Mouse (Mus musculus) bone marrow, adult 2 months (tissue): ENCODE data around the gene Vmn1r32. TPM values are rescaled to one million over a fixed set of nuclear protein-coding genes. Genes with fewer than 3 reads are reported as not detected.
A peak's percentile ranks its signal among the peaks of the same experiment; 100 is the strongest.

Source experiments
- H3K27ac ChIP-seq: fragments of 200-500 bp; 2 replicates; pipeline ENCODE4 v1.5.1; 2012; ENCODE audit warnings: low read depth, mild to moderate bottlenecking, control low read depth, inconsistent platforms, low read length; ENCODE audit not compliant: control insufficient read depth, poor library complexity, insufficient read depth
- H3K4me1 ChIP-seq: fragments of 200-500 bp; 2 replicates; pipeline ENCODE4 v1.6.1; 2011; ENCODE audit warnings: low read length; ENCODE audit not compliant: control insufficient read depth, insufficient read depth
- H3K4me3 ChIP-seq: fragments of 200-500 bp; replicated peaks from 2 replicates; pipeline ENCODE3; 2011; ENCODE audit warnings: mild to moderate bottlenecking, low read depth, low read length, control low read depth; ENCODE audit not compliant: control insufficient read depth
- CTCF ChIP-seq: fragments of 200-500 bp; IDR thresholded peaks from 2 replicates; pipeline ENCODE4 v1.5.1; 2011; ENCODE audit warnings: low read length, control low read depth; ENCODE audit not compliant: control insufficient read depth, insufficient read depth
- POLR2A ChIP-seq: fragments of 200-500 bp; IDR thresholded peaks from 2 replicates; pipeline ENCODE4 v1.6.1; 2011; ENCODE audit warnings: low read depth, mild to moderate bottlenecking, control low read depth, low read length, borderline replicate concordance; ENCODE audit not compliant: control insufficient read depth
- WGBS: fragments of 180-500 bp; shearing (Covaris S2); methylation state at CpG from one replicate; pipeline ENCODE4 v1.1.7; 2018; 5-methylcytosine and 5-hydroxymethylcytosine counted together
- polyA plus RNA-seq: library from polyadenylated mRNA; stranded (reverse); fragments of >200 nt; gene quantifications from 2 replicates; pipeline ENCODE4 v1.2.4, GENCODE M21; 2011; ENCODE audit warnings: low replicate concordance; ENCODE audit not compliant: missing spikeins, insufficient read depth, insufficient read length

The Vmn1r32 gene
- polyA plus RNA-seq, result not detected in 2 replicates

DNA sequence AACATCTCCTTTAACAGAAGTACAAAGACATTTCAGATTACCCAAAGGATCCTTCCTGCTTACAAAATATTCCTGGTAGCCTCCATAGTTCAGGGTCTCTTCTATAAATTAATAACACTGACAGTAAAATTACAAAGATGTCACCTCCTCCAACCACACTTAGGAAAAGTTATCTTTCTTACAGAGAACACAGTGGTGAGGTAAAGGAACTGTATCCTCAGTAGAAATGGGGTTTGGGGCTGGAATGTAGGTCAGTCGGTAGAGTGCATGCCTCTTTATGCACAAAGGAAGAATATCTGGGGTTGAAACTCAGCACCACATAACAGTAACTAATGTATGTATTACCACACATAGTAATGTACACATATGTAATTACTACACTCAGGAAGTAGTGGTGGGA, at the start of gene Vmn1r32:
Vmn1r32 (minus strand) TSS at position 101 of the 400 bp plus-strand sequence.
- WGBS, result 57% methylated on average over 1 of the region's 1 CpGs
- no peak within 1 kb of the TSS for H3K27ac ChIP-seq
- no peak for TF ChIP-seq CTCF
- TF ChIP-seq POLR2A, result no peak
- H3K4me1 ChIP-seq, result no peaks in the 10 kb centered on the region
- no peak within 1 kb of the TSS for H3K4me3 ChIP-seq

DNA sequence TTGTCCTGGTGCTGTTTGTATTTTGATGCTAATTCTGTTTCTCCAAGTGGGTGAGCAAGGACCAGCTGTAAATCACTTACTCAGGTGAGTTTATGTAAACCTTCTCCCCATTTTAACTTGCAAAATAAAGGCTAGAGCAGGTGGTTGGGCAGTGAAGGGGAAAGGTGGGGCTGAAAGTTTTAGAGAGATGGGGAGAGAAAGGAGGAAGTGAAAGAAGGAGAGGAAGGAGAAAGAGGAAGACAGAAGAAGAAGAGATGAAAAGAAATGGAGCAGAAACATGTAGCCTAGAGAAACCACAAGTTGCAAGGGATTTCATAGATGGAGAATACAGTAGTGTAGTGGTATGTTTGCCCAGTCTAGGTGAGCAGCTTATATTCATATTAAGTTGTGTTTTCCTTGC, 35.9 kb upstream of the Vmn1r32 start:
- H3K4me3 ChIP-seq, result no peak overlapping the region
- TF ChIP-seq CTCF (no peak), POLR2A (no peak)
- H3K27ac ChIP-seq, result no peak overlapping the region
- H3K4me1 ChIP-seq, result no peaks in the 10 kb centered on the region

DNA sequence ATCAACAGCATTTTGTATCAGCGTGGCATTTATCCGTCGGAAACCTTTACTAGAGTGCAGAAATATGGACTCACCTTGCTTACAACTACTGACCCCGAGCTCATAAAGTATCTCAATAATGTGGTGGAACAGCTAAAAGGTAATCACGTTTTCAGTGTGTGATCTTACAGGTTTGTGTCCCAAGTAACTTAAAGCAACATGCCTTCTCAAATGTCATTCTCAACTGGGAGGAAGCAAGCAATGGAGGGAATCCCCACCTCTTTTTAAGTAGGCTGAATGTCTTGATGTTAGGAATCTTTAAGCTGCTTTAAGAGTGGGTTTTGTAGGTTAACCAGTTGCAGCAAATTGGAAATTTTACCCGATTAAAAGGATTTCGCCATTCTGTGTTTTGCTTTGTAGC, 23.9 kb downstream of the Vmn1r32 start:
- Histone ChIP-seq H3K4me1 (no peaks in the 10 kb centered on the region; the same call in 1 of the 2 replicates), H3K27ac (peak overlapping the region; percentile 92; the same call in 1 of the 2 replicates), H3K4me3 (peak overlapping the region; percentile 98)
- TF ChIP-seq CTCF (no peak), POLR2A (no peak)
- WGBS, result 8% methylated on average over 7 of the region's 7 CpGs

DNA sequence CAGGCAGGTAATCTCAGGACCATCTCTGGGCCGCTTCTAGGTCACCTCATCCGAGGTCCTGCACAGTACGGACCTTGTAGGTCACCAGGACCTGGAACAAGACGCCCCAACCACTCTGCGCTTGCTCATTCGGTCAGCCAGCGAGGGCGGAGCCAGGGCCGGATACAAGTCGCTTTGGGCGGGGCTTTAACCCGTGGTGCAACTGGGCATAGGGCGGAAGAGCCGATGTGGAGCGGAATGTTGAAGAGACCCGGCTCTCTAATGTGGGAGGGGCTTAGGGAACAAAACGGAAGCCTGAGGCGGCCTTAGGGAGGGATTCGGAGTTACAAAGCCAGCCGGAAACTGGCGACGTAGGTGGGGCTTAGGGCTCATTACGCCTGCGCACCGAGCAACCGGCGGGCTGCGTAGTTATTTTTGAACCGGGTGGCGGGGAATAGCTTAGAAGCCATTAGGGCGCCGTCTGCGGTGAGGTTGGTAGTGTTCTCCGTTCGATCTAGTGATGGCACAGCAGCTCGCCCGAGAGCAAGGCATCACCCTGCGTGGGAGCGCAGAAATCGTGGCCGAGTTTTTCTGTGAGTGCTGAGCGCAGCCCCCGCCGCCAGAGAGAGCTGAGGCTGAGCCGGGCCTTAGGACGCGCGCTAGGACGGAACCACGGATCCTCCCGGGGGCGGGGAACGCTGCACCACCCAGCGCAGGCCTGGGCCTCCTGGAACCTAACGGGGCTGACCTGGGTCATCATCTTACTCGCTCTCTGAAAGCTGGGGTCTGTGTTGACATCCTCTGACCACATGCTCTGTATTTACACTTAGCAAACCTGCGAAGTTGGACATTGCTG, 24.7 kb downstream of the Vmn1r32 start, which contains the start of gene Mad2l1:
Mad2l1 (plus strand) TSS at position 363 of the 835 bp plus-strand sequence.
- under 1% methylated on average over 57 of the region's 57 CpGs for WGBS
- Histone ChIP-seq H3K4me3 (peak within 1 kb of the TSS; percentile 98), H3K27ac (peak within 1 kb of the TSS; percentile 92), H3K4me1 (no peaks in the 10 kb centered on the region; the same call in 1 of the 2 replicates)
- TF ChIP-seq CTCF (no peak), POLR2A (peak; percentile 74; the same call in 1 of the 2 replicates)

DNA sequence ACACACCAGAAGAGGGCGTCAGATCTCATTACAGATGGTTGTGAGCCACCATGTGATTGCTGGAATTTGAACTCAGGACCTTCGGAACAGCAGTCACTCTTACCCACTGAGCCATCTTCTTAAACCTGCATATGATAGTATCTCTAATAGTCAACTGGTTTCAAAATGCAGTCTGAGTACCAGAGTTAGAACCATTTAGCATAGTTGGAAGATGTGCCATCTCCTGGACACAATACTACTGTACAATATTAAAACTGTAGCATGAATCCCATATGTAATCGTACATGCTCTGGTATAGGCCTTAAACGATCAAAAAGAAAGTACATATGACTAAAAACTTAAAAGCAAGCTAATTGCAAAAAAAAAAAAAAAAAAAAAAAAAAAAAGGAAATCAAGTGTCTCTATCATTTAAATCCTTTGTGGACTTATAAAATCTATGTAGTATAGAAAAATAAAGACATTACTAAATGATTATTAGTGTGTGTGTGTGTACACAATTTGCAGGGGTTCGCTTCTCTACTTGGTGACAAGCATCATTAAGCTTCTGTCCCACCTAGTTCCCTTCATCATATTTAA, 25.4 kb downstream of the Vmn1r32 start:
- peak overlapping the region; percentile 74 for H3K4me3 ChIP-seq
- H3K27ac ChIP-seq, result peak overlapping the region; percentile 92
- H3K4me1 ChIP-seq, result no peaks in the 10 kb centered on the region; the same call in 1 of the 2 replicates
- TF ChIP-seq POLR2A (no peak), CTCF (no peak)
- 48% methylated on average over 5 of the region's 5 CpGs for WGBS

DNA sequence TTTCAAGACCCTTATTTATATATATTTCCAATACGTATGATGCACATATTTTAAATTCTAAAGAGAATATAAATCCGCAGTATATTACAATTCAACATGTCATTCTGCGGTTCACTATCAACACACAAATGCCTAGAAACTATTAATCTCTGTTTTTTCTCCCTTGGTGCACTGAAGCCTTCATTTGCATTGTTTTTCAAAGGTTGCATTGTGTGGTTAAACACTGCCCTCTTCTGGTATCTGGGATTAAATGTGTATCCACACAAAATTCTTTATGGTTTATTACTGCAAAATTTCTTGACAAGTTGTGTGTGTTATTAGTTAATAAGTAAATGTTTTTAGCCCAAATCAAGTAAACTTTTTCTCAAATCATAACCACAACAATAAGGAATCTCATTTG, 26.7 kb downstream of the Vmn1r32 start:
- no peak overlapping the region for H3K4me3 ChIP-seq
- WGBS, result 18% methylated on average over 3 of the region's 3 CpGs
- no peak for TF ChIP-seq CTCF
- TF ChIP-seq POLR2A, result no peak
- no peaks in the 10 kb centered on the region; the same call in 1 of the 2 replicates for H3K4me1 ChIP-seq
- H3K27ac ChIP-seq, result no peak overlapping the region

DNA sequence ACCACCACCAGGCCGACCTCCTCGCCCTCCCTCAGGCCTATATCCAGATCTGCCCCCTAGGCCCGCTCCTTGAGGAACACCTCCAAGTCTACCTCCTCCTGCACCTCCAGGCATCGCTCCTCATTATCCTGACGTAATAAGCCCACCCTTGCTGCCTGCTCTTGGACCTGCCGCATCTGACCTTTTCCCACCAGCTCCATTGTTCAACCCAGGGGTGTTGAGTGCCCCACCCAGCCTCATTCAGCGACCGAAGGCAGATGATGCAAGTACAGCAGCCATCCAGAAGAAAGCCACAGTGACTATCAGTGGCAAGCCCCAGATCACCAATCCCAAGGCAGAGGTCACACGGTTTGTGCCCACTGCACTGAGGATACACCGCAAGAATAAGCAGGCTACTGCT, 31.5 kb downstream of the Vmn1r32 start:
- WGBS, result 88% methylated on average over 10 of the region's 10 CpGs
- Histone ChIP-seq H3K4me3 (no peak overlapping the region), H3K4me1 (no peaks in the 10 kb centered on the region), H3K27ac (no peak overlapping the region)
- TF ChIP-seq POLR2A (no peak), CTCF (no peak)

DNA sequence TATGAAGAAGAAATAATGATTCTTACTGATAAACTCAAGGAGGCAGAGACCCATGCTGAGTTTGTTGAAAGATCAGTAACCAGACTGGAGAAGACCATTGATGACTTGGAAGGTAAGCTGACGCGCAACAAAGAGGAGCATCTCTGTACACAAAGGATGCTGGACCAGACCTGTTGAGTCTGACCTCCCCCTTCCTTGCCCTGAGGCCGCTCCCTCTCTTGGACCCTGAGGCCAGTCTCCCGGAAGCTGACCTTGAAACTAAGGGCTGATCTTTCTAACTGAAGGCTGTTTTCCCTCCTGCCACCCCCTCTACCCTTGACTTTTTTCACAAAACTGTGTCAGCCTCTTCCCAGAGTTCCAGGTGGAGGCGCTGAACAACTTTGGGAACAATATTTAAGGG, 43.5 kb downstream of the Vmn1r32 start:
- Histone ChIP-seq H3K4me1 (no peaks in the 10 kb centered on the region), H3K27ac (no peak overlapping the region), H3K4me3 (no peak overlapping the region)
- no peak for TF ChIP-seq CTCF
- no peak for TF ChIP-seq POLR2A
- 81% methylated on average over 5 of the region's 5 CpGs for WGBS

Other genes starting within 250 kb of the Vmn1r32 start
- gene Mad2l1, start 24.7 kb downstream of the Vmn1r32 start, polyA plus RNA-seq, result 32.6 and 45.4 TPM in 2 replicates
- gene Vmn1r33, start 58.2 kb upstream of the Vmn1r32 start, polyA plus RNA-seq, result not detected in 2 replicates
- not detected in 2 replicates for gene Vmn1r34, start 83.8 kb upstream of the Vmn1r32 start, polyA plus RNA-seq
- not detected in 2 replicates for gene Vmn1r35, start 125.8 kb upstream of the Vmn1r32 start, polyA plus RNA-seq
- not detected in 2 replicates for gene Vmn1r36, start 159.1 kb upstream of the Vmn1r32 start, polyA plus RNA-seq
- not detected in 2 replicates for gene Vmn1r37, start 169.3 kb upstream of the Vmn1r32 start, polyA plus RNA-seq
- 1.2 TPM in 1 of 2 replicates, not detected in the other for gene Vmn1r38, start 222.5 kb upstream of the Vmn1r32 start, polyA plus RNA-seq